Mouse (Mus musculus) bone marrow, adult 2 months (tissue): ENCODE measurements around the gene Krt88. TPM values are rescaled to one million over a fixed set of nuclear protein-coding genes. Genes with fewer than 3 reads are reported as not detected.

Experiments used
- H3K27ac ChIP-seq: fragments of 200-500 bp; 2 replicates; pipeline ENCODE4 v1.5.1; 2012; ENCODE audit warnings: low read depth, mild to moderate bottlenecking, control low read depth, inconsistent platforms, low read length; ENCODE audit not compliant: control insufficient read depth, poor library complexity, insufficient read depth
- H3K4me1 ChIP-seq: fragments of 200-500 bp; 2 replicates; pipeline ENCODE4 v1.6.1; 2011; ENCODE audit warnings: low read length; ENCODE audit not compliant: control insufficient read depth, insufficient read depth
- H3K4me3 ChIP-seq: fragments of 200-500 bp; replicated peaks from 2 replicates; pipeline ENCODE3; 2011; ENCODE audit warnings: mild to moderate bottlenecking, low read depth, low read length, control low read depth; ENCODE audit not compliant: control insufficient read depth
- CTCF ChIP-seq: fragments of 200-500 bp; IDR thresholded peaks from 2 replicates; pipeline ENCODE4 v1.5.1; 2011; ENCODE audit warnings: low read length, control low read depth; ENCODE audit not compliant: control insufficient read depth, insufficient read depth
- POLR2A ChIP-seq: fragments of 200-500 bp; IDR thresholded peaks from 2 replicates; pipeline ENCODE4 v1.6.1; 2011; ENCODE audit warnings: low read depth, mild to moderate bottlenecking, control low read depth, low read length, borderline replicate concordance; ENCODE audit not compliant: control insufficient read depth
- WGBS: fragments of 180-500 bp; shearing (Covaris S2); methylation state at CpG from one replicate; pipeline ENCODE4 v1.1.7; 2018; 5-methylcytosine and 5-hydroxymethylcytosine counted together
- polyA plus RNA-seq: library from polyadenylated mRNA; stranded (reverse); fragments of >200 nt; gene quantifications from 2 replicates; pipeline ENCODE4 v1.2.4, GENCODE M21; 2011; ENCODE audit warnings: low replicate concordance; ENCODE audit not compliant: missing spikeins, insufficient read depth, insufficient read length

Gene Krt88
- polyA plus RNA-seq, 1 experiment: not detected

DNA sequence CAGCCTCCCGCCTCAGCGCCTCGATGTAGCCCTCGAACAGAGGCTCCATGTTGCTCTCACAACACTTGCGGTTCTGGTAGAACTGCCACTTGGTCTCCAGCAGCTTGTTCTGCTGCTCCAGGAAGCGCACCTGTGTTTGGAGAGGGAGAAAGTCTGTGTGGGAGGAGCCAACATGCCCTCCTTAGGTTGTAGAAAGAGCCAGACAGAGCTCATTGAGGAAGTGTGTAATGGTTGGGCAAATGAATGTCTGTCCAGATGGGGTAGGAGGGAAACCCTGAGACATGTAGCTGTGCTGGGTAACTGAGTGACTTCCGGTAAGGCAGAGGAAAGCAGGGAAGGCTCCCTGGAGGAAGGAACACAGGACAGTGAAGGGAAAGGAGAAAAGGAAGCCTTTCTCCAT, 10.9 kb upstream of the Krt88 start:
- TF ChIP-seq POLR2A (no peak), CTCF (no peak)
- no peak overlapping the region for H3K4me3 ChIP-seq
- H3K27ac ChIP-seq: no peak overlapping the region
- 65% methylated on average over 7 of the region's 7 CpGs for WGBS
- H3K4me1 ChIP-seq: no peaks in the 10 kb centered on the region

DNA sequence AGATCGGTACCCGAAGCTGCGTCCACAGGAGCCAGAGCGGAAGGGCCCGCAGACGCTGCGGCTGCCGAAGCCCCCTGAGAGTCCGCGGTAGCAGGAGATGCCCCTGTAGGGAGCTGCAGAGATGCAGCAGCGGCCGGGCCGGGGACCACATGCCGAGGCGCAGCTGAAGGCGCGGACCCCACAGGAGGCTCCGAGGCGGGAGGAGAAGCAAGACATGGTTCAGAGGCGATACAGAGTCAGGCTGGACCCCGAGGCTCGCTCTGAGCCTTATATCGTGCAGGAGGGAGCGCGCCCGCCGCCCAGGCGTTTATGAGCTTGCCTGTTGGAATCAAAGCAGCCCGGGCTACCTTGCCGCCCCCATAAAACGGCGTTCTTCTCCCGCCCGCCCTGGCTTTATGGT, 9.0 kb upstream of the Krt88 start, which contains the start of gene Krt87:
Gene Krt87, minus strand, starts transcription at position 250 of the 400 bp plus-strand sequence.
- TF ChIP-seq CTCF (no peak), POLR2A (no peak)
- WGBS: 11% methylated on average over 34 of the region's 34 CpGs

DNA sequence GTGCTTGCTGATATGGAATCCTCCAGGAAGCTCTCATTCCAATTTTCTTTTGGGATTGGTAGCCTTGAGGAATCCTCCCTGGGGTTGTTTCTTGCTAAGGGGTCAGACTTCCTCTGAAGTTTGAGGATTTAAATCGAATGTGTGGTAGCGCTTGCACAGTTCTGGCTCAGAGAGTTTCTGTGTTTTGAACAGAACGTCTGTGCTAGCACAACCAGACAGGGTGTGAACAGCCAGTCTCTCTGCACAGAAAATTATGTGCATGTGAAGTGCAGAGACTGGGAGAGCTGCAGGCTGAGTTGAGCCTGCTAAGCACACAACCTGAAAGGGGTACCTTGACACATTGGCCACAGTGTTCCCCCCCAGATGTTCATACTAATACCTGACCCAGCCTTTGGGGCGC, 6.7 kb upstream of the Krt88 start:
- Histone ChIP-seq H3K4me3 (no peak overlapping the region), H3K4me1 (no peaks in the 10 kb centered on the region), H3K27ac (no peak overlapping the region)
- 76% methylated on average over 4 of the region's 4 CpGs for WGBS
- TF ChIP-seq CTCF (no peak), POLR2A (no peak)

More for the DNA sequence above, 9.0 kb upstream of the Krt88 start, which contains the start of gene Krt87:
- H3K27ac ChIP-seq: no peak within 1 kb of the TSS
- no peaks in the 10 kb centered on the region for H3K4me1 ChIP-seq
- no peak within 1 kb of the TSS for H3K4me3 ChIP-seq

DNA sequence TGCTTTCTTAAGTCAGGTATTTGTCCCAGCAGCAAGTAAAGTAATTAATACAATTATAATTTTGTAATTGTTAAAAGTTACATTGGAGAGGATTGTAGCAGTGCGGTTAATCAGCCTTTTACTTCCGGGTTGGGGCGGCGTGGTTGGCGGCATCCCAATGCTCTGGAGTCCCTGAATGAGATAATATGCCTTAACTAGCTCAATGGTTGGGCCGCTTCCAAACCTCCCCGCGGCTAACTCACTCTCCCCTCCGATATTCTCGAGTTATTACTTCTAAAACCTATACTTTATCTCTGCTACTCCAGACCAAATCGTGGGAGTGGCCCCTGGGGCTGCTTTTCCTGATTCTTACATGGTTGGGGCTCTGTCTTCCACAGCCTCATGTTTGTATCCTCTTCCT, 972 bp upstream of the Krt88 start:
- WGBS: 58% methylated on average over 11 of the region's 11 CpGs
- no peak overlapping the region for H3K27ac ChIP-seq
- H3K4me1 ChIP-seq: no peaks in the 10 kb centered on the region
- no peak overlapping the region for H3K4me3 ChIP-seq
- TF ChIP-seq CTCF (no peak), POLR2A (no peak)

DNA sequence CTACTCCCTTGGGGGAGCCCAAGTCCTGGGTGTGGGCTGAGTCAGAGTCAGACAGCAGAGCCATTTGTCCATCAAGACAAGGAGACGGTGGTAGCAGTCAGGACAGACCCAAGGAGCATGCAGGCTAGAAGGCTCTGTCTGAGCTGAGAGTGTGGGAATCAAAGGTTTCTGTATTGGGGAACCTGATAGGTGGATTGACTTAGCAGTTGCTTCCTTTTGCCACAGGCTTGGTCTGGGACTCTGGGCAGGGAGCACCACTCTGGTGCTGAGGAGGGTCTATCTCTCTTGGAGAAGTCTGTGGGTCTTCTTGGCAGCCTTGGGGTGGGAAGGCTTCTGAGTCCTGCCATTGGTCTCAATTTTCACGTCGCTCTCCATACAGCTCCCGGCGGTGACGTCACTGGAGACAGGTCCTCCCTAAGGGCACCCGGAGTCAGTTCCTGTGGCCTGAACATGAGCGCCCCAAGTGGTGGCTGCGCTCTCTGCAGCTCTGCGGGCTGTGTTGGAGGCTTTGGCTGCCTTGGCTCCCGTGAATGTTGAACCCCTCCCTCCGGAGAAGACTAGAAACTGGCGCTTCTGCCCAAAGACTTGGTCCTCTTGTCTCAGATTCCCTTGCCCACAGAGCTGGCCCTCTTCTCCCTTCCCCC, 5.7 kb downstream of the Krt88 start:
- no peaks in the 10 kb centered on the region for H3K4me1 ChIP-seq
- TF ChIP-seq POLR2A (no peak), CTCF (peak; percentile 71)
- no peak overlapping the region for H3K4me3 ChIP-seq
- H3K27ac ChIP-seq: no peak overlapping the region
- 7% methylated on average over 13 of the region's 13 CpGs for WGBS

DNA sequence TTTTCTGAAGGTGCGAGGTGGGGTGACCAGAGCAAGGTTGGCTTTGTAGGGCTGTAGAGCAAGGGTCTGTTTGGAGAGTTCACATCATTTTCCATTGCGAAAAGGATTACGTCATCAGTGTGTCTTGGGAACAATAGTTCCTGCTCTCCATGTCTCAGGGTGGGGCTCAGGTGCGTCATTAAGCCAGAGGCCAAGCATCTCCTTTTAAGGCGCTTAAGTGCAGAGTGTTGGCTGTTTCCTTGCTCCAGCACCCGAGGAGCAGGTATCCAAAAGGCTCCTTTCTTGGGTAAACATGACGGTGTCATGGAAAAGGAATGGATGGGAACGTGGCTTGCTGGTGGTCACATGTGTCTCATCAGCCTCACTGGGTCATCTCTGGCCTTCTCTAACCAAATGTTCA, 7.2 kb downstream of the Krt88 start:
- H3K4me1 ChIP-seq: no peaks in the 10 kb centered on the region

DNA sequence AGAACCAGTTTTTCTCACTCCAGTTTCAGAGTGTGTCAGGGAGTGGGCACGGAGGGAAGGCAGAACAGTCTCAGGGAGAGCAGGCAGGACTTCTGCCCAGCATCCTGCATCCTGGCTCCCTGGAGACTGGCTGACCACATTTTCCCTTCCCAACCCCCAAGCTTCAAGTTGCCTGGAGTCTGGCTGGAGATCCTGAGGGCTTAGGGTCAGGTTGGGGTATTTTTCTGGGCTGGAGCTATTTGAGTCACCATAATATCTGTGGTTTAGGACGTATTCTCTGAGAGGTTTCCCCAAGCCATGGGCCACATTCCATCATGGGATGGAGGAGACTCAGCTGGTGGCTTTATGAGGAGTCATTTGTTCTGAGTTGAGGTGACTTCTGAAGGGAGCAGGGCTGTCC, 7.7 kb downstream of the Krt88 start:
- Histone ChIP-seq H3K27ac (no peak overlapping the region), H3K4me1 (no peaks in the 10 kb centered on the region), H3K4me3 (no peak overlapping the region)
- 76% methylated on average over 2 of the region's 2 CpGs for WGBS
- TF ChIP-seq POLR2A (no peak), CTCF (no peak)

More for the DNA sequence above, 7.2 kb downstream of the Krt88 start:
- Histone ChIP-seq H3K4me3 (no peak overlapping the region), H3K27ac (no peak overlapping the region)
- no peak for TF ChIP-seq CTCF
- no peak for TF ChIP-seq POLR2A
- 79% methylated on average over 8 of the region's 8 CpGs for WGBS

DNA sequence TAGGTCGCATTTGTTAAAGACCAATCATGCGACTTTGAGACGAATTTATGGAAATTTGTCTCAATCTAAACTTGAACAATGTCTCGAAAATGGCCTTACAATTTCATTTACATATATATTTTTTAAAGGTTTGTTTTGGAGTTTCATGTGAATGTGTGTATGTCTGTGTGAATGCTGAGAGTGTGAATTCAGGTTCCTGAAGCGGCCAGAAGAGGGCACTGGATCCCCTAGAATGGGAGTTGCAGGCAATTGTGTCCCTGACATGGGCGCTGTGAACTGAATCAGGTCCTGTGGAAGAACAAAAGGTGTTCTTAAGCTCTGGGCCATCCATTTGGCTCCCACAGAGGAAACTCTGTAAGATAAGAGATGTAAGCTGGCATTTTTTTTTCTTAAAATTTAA, 8.3 kb downstream of the Krt88 start:
- Histone ChIP-seq H3K4me1 (no peaks in the 10 kb centered on the region), H3K27ac (no peak overlapping the region), H3K4me3 (no peak overlapping the region)
- no peak for TF ChIP-seq POLR2A
- no peak for TF ChIP-seq CTCF
- WGBS: 82% methylated on average over 6 of the region's 6 CpGs
